Comparison of ENCODE assay signal across 12 mouse cellular contexts in genomic region chr11:100524358-100524757, GRCm38 (mm10). TPM values are rescaled to one million over a fixed set of nuclear protein-coding genes. Genes with fewer than 3 reads are reported as not detected.
DNase-seq lines count a peak whose midpoint lies in the region; ATAC-seq lines count a peak whose summit lies in the region.
"Had no signal": no experiment of that assay in that cellular context is flagged by ENCODE, and none has a peak within 500 bp of the region (broad histone marks: within the 10 kb centered on the region; RNA-seq: fewer than 3 reads in every experiment).

No protein-coding gene starts in this region.

- WGBS in heart, embryonic 12.5 days = 90% methylated on average over 5 of the region's 5 CpGs
- 90% methylated on average over 5 of the region's 5 CpGs for WGBS in neural tube, embryonic 12.5 days

- no peak overlapping the region for H3K9ac ChIP-seq in heart, embryonic 12.5 days
- H3K9ac ChIP-seq in neural tube, embryonic 12.5 days = 0 out of 2 replicates have a peak overlapping the region, but pooled peaks have one; percentile 9

- H3K36me3 ChIP-seq in heart, embryonic 12.5 days = peaks cover 52% of the 10 kb centered on the region
- H3K36me3 ChIP-seq in neural tube, embryonic 12.5 days = peaks cover 53% of the 10 kb centered on the region

- H3K4me3 ChIP-seq in heart, embryonic 12.5 days = no peak overlapping the region
- H3K4me3 ChIP-seq in neural tube, embryonic 12.5 days = no peak overlapping the region

- no peak for ATAC-seq in heart, embryonic 12.5 days (ENCODE audit: insufficient number of reproducible peaks, low FRiP score)
- no peak for ATAC-seq in neural tube, embryonic 12.5 days (ENCODE audit: low FRiP score, low read depth)

- H3K27me3 ChIP-seq in heart, embryonic 12.5 days (replicated peaks) = no peaks in the 10 kb centered on the region
- H3K27me3 ChIP-seq in neural tube, embryonic 12.5 days (replicated peaks) = no peaks in the 10 kb centered on the region

- DNase-seq in heart, adult 8-10 months (ENCODE audit: low spot score) = peak; percentile 26
- no peak for DNase-seq in neural tube, embryonic 10.5 days (ENCODE audit: extremely low spot score, low spot score)
- DNase-seq in heart, postnatal 25 days (ENCODE audit: low spot score) = peak; percentile 14
- DNase-seq in ovary, postnatal 10 days (ENCODE audit: low spot score) = no peak
- DNase-seq in kidney, postnatal 14 days = no peak
- no peak for DNase-seq in left cerebral cortex, adult 18-20 months (ENCODE audit: low spot score in 2 of 2)
- DNase-seq: adrenal gland, postnatal 25 days; left cerebral cortex, postnatal 4 days; right cerebral cortex, postnatal 14 days; thymus, postnatal 36 days had no signal

- intact Hi-C loops in heart, postnatal 25 days (cut with DNase I) = no loop called here

- H3K27ac ChIP-seq in heart, embryonic 12.5 days (ENCODE audit: poor library complexity, severe bottlenecking) = no peak overlapping the region
- no peak overlapping the region for H3K27ac ChIP-seq in neural tube, embryonic 12.5 days

- peaks cover 33% of the 10 kb centered on the region for H3K4me1 ChIP-seq in heart, embryonic 12.5 days (replicated peaks)
- H3K4me1 ChIP-seq in neural tube, embryonic 12.5 days = peaks cover 45% of the 10 kb centered on the region

- no peak overlapping the region for H3K4me2 ChIP-seq in heart, embryonic 12.5 days
- H3K4me2 ChIP-seq in neural tube, embryonic 12.5 days (replicated peaks) = peak overlapping the region; percentile 71; the same call in 1 of the 2 replicates

- no peaks in the 10 kb centered on the region for H3K9me3 ChIP-seq in heart, embryonic 12.5 days (replicated peaks)
- H3K9me3 ChIP-seq in neural tube, embryonic 12.5 days = no peaks in the 10 kb centered on the region

RNA-seq across cellular contexts. Expression of gene Acly, which starts 3.4 kb away (rescaled TPM):
- total RNA-seq in heart, adult 8-10 months (2022) = 10 to 100 TPM; 20.0 to 39.1 (median 27.5) TPM
- polyA plus RNA-seq in heart, embryonic 12.5 days (2016; fragmentation: Nextera tagmentation; extraction: Ambion mirVana) = 93.7 and 99.0 TPM in 2 replicates
- 356 and 377 TPM in 2 replicates for polyA plus RNA-seq in neural tube, embryonic 12.5 days (2016; fragmentation: Nextera tagmentation; extraction: Ambion mirVana)
- total RNA-seq in heart, postnatal 25 days (2021) = 10 to 100 TPM; 31.6 to 41.6 TPM
- 100 to 1,000 TPM; 133 to 140 TPM for total RNA-seq in left cerebral cortex, adult 18-20 months (2021)

RNA-seq across cellular contexts. Expression of gene Ttc25, which starts 21.0 kb away (rescaled TPM):
- under 1 TPM; 0.08 to 0.53 (median 0.21) TPM for total RNA-seq in heart, adult 8-10 months (2022)
- polyA plus RNA-seq in heart, embryonic 12.5 days (2016; fragmentation: Nextera tagmentation; extraction: Ambion mirVana) = 0.30 and 0.77 TPM in 2 replicates
- polyA plus RNA-seq in neural tube, embryonic 12.5 days (2016; fragmentation: Nextera tagmentation; extraction: Ambion mirVana) = 1.5 and 1.6 TPM in 2 replicates
- under 1 TPM; 0.20 to 0.31 TPM for total RNA-seq in heart, postnatal 25 days (2021)
- 1 to 10 TPM in 1 of 2 experiments, under 1 TPM in 1; 0.98 to 1.5 TPM for total RNA-seq in left cerebral cortex, adult 18-20 months (2021)

RNA-seq across cellular contexts. Expression of gene Cnp, which starts 50.3 kb away (rescaled TPM):
- total RNA-seq in heart, adult 8-10 months (2022) = 1 to 10 TPM; 5.0 to 5.7 (median 5.4) TPM
- 21.6 and 22.1 TPM in 2 replicates for polyA plus RNA-seq in heart, embryonic 12.5 days (2016; fragmentation: Nextera tagmentation; extraction: Ambion mirVana)
- 33.2 and 33.6 TPM in 2 replicates for polyA plus RNA-seq in neural tube, embryonic 12.5 days (2016; fragmentation: Nextera tagmentation; extraction: Ambion mirVana)
- 1 to 10 TPM; 5.4 to 7.3 TPM for total RNA-seq in heart, postnatal 25 days (2021)
- total RNA-seq in left cerebral cortex, adult 18-20 months (2021) = 100 to 1,000 TPM in 1 of 2 experiments, 10 to 100 TPM in 1; 92.4 to 131 TPM

RNA-seq across cellular contexts. Expression of gene Klhl11, which starts 51.8 kb away (rescaled TPM):
- total RNA-seq in heart, adult 8-10 months (2022) = 1 to 10 TPM; 5.7 to 6.7 (median 6.4) TPM
- 9.5 and 9.8 TPM in 2 replicates for polyA plus RNA-seq in heart, embryonic 12.5 days (2016; fragmentation: Nextera tagmentation; extraction: Ambion mirVana)
- polyA plus RNA-seq in neural tube, embryonic 12.5 days (2016; fragmentation: Nextera tagmentation; extraction: Ambion mirVana) = 12.3 and 12.4 TPM in 2 replicates
- 1 to 10 TPM; 7.9 to 9.0 TPM for total RNA-seq in heart, postnatal 25 days (2021)
- 100 to 1,000 TPM; 104 to 106 TPM for total RNA-seq in left cerebral cortex, adult 18-20 months (2021)

Comparison
In these comparisons a context has a peak if more than half of its experiments do, and no peak if none do; other contexts are left out.
1. DNase-seq: peak in heart, adult 8-10 months (single experiment) and heart, postnatal 25 days (single experiment); none in neural tube, embryonic 10.5 days (single experiment), ovary, postnatal 10 days (single experiment), kidney, postnatal 14 days (single experiment) and left cerebral cortex, adult 18-20 months (0 of 2).
2. RNA of gene Cnp, which starts 50.3 kb away (total RNA-seq): 92.4 to 131 TPM in left cerebral cortex, adult 18-20 months; 5.4 to 7.3 TPM in heart, postnatal 25 days and 5.0 to 5.7 TPM in heart, adult 8-10 months; every median in the first group is over 10 times any median in the second.